Mouse (Mus musculus): ENCODE data around the gene Eef1akmt4.
"Not testable (repeated sequence)": the region's sequence is repeated elsewhere in the genome, so short reads cannot be mapped to it uniquely, and the experiment has no call there.

The Eef1akmt4 gene

DNA sequence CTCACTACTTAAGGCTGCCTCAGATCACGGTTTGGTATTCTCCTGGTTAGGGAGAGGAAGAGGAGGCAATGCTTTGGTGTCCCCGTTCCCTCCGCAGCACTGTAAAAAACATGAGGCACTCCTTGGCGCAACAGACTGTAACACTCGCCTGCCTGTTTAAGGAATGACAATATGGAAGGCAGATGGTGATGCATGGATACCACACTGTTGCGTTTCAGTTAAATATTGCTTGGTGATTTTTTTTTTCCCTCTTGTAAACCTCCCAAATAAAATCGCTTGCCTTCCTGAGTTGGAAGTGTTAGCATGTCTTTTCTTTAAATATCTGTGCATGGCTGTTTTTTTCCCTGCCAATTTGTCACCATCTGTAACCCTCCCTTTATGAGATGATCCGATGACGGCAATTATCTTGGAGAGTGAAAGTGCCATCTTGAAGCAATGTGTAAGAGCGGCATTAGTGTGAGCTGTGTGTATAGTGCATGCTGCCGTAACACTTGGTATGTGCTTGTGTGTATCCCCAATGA lies 17.5 kb downstream of the Eef1akmt4 start:
- no peak for DNase-seq

GRCm38 (mm10) chr16:20629731-20630634 lies 18.6 kb downstream of the Eef1akmt4 start, which contains the start of gene Ece2:
Ece2 (plus strand) TSS chr16:20629828.
- DNase-seq, result peak; percentile 67

DNA sequence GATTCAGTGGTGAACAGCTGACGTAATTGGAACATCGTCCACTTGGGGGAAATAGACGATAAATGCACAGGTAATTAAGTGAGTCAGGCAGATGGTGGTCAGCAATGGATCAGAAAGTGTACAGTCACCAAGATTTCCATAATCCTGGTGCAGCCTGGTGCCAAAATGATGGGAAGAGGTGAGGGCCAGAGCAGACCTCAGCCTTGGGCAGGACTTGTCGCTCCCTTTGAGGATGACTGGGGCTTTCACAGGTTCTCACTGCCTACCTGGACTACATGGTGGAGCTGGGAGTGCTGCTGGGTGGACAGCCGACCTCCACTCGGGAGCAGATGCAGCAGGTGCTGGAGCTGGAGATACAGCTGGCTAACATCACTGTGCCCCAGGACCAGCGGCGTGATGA lies 26.0 kb downstream of the Eef1akmt4 start:
- no peak for DNase-seq

- DNase-seq, result no peak
These were observed 27.0 kb downstream of the Eef1akmt4 start for GRCm38 (mm10) chr16:20638367-20638766.

- peak; percentile 65 for DNase-seq
These were observed 30.8 kb downstream of the Eef1akmt4 start for GRCm38 (mm10) chr16:20642161-20642560.

- no peak for DNase-seq
These were observed 32.5 kb downstream of the Eef1akmt4 start for GRCm38 (mm10) chr16:20643911-20644310.

- peak; percentile 95 for DNase-seq
These were observed 39.9 kb downstream of the Eef1akmt4 start, which contains the start of gene Psmd2 for GRCm38 (mm10) chr16:20651076-20651946. Psmd2 (plus strand) TSS chr16:20651652.

DNA sequence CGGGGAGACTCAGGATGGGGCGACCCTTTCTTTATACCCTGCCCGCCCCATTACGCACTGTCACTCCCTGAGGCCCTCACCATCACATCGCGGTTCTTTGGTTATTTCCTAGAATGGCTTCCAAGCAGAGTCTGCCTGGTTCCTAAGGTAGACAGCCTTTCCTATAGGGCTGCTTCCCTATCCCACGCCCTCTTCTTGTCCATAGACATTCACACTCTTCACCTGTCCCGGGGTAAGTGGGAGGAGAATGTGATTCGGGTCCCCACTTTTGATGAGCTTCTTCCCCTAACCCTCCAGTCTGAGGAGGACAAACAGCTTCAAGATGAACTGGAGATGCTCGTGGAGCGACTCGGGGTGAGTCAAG lies 40.5 kb downstream of the Eef1akmt4 start:
- no peak for DNase-seq

GRCm38 (mm10) chr16:20653315-20653714 lies 41.9 kb downstream of the Eef1akmt4 start:
- DNase-seq, result no peak

DNA sequence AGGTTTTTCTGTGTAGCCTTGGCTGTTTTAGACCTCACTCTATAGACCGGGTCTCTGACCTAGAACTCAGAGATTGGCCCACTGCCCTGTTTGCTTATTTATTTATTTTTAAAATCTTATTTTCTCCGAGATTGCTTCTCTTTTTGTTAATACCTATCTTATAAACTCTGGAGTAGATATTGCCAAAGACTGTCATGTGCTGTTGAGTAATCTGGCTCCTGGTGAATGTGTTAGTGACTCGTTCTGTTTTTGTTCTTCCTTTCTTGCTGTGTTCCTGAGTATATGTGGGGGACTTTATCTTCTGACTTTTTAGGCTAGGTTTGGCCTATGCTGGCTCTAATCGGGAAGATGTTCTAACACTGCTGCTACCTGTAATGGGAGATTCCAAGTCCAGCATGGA lies 46.3 kb downstream of the Eef1akmt4 start:
- no peak for DNase-seq

- not testable (repeated sequence) for DNase-seq
These were observed 56.6 kb downstream of the Eef1akmt4 start, which contains the start of gene Eif4g1 for GRCm38 (mm10) chr16:20668013-20668412. Eif4g1 (plus strand) TSS chr16:20668313.

Data from cerebellum, adult 11-12 months (tissue).